Mouse (Mus musculus) olfactory bulb, adult 2 months (tissue): ENCODE results near the gene Ccdc88c. TPM values are rescaled to one million over a fixed set of nuclear protein-coding genes. Genes with fewer than 3 reads are reported as not detected.

Experiments used
- H3K27ac ChIP-seq: fragments of 200-500 bp; 2 replicates; pipeline ENCODE4 v1.5.1; 2012; ENCODE audit warnings: low read depth, low read length; ENCODE audit not compliant: insufficient read depth
- H3K4me1 ChIP-seq: fragments of 200-500 bp; 2 replicates; pipeline ENCODE4 v1.6.1; 2012; ENCODE audit warnings: low read length; ENCODE audit not compliant: control insufficient read depth, insufficient read depth
- H3K4me3 ChIP-seq: fragments of 200-500 bp; 2 replicates; pipeline ENCODE4 v1.5.1; 2012; ENCODE audit warnings: mild to moderate bottlenecking, low read depth, low read length, moderate library complexity; ENCODE audit not compliant: insufficient read depth
- CTCF ChIP-seq: fragments of 200-500 bp; IDR thresholded peaks from 2 replicates; pipeline ENCODE4 v1.5.1; 2012; ENCODE audit warnings: low read depth, mild to moderate bottlenecking, low read length, moderate library complexity; ENCODE audit not compliant: insufficient read depth
- POLR2A ChIP-seq: fragments of 200-500 bp; IDR thresholded peaks from 2 replicates; pipeline ENCODE4 v1.6.1; 2012; ENCODE audit warnings: mild to moderate bottlenecking, low read depth, low read length, moderate library complexity; ENCODE audit not compliant: insufficient read depth
- WGBS: fragments of 180-500 bp; shearing (Covaris S2); methylation state at CpG from one replicate; pipeline ENCODE4 v1.1.7; 2018; 5-methylcytosine and 5-hydroxymethylcytosine counted together
- polyA plus RNA-seq: library from polyadenylated mRNA; stranded (reverse); fragments of >200 nt; gene quantifications from 2 replicates; pipeline ENCODE4 v1.2.4, GENCODE M21; 2012; ENCODE audit warnings: low replicate concordance; ENCODE audit not compliant: missing spikeins, insufficient read depth, insufficient read length

Ccdc88c gene
- polyA plus RNA-seq, 1 experiment, result 56.2 TPM

- Histone ChIP-seq H3K27ac (no peak overlapping the region), H3K4me1 (no peaks in the 10 kb centered on the region), H3K4me3 (no peak overlapping the region)
- TF ChIP-seq CTCF (no peak), POLR2A (no peak)
- 89% methylated on average over 4 of the region's 4 CpGs for WGBS
Observed at GRCm38 (mm10) chr12:100936737-100937136, 92.1 kb downstream of the Ccdc88c start.

GRCm38 (mm10) chr12:100936116-100936515 is 92.7 kb downstream of the Ccdc88c start:
- WGBS, result 8% methylated on average over 2 of the region's 2 CpGs
- TF ChIP-seq POLR2A, result no peak
- TF ChIP-seq CTCF, result peak; percentile 49; the same call in 1 of the 2 replicates
- no peak overlapping the region for H3K4me3 ChIP-seq
- no peak overlapping the region for H3K27ac ChIP-seq
- H3K4me1 ChIP-seq, result no peaks in the 10 kb centered on the region

- TF ChIP-seq POLR2A, result no peak
- no peak for TF ChIP-seq CTCF
- no peak overlapping the region for H3K27ac ChIP-seq
- WGBS, result 82% methylated on average over 5 of the region's 5 CpGs
- H3K4me3 ChIP-seq, result no peak overlapping the region
- no peaks in the 10 kb centered on the region for H3K4me1 ChIP-seq
Observed at GRCm38 (mm10) chr12:100934796-100935195, 94.1 kb downstream of the Ccdc88c start.

- H3K4me3 ChIP-seq, result no peak overlapping the region
- TF ChIP-seq POLR2A (no peak), CTCF (no peak)
- no peak overlapping the region for H3K27ac ChIP-seq
- 94% methylated on average over 14 of the region's 14 CpGs for WGBS
- H3K4me1 ChIP-seq, result no peaks in the 10 kb centered on the region
Observed at GRCm38 (mm10) chr12:100931653-100932052, 97.2 kb downstream of the Ccdc88c start.

- Histone ChIP-seq H3K4me3 (no peak overlapping the region), H3K4me1 (peaks cover 5% of the 10 kb centered on the region; the same call in 1 of the 2 replicates), H3K27ac (no peak overlapping the region)
- WGBS, result 94% methylated on average over 9 of the region's 9 CpGs
- TF ChIP-seq CTCF (no peak), POLR2A (no peak)
Observed at GRCm38 (mm10) chr12:100928286-100928685, 100.6 kb downstream of the Ccdc88c start.

- Histone ChIP-seq H3K4me3 (no peak overlapping the region), H3K4me1 (peaks cover 5% of the 10 kb centered on the region; the same call in 1 of the 2 replicates), H3K27ac (no peak overlapping the region)
- TF ChIP-seq POLR2A (no peak), CTCF (no peak)
- WGBS, result 37% methylated on average over 14 of the region's 14 CpGs
Observed at GRCm38 (mm10) chr12:100925644-100926619, 102.9 kb downstream of the Ccdc88c start.

GRCm38 (mm10) chr12:100924646-100925339 is 104.1 kb downstream of the Ccdc88c start:
- Histone ChIP-seq H3K4me1 (peaks cover 5% of the 10 kb centered on the region; the same call in 1 of the 2 replicates), H3K27ac (no peak overlapping the region), H3K4me3 (no peak overlapping the region)
- TF ChIP-seq CTCF, result no peak
- TF ChIP-seq POLR2A, result no peak
- WGBS, result 87% methylated on average over 15 of the region's 15 CpGs

- Histone ChIP-seq H3K4me3 (no peak overlapping the region), H3K27ac (no peak overlapping the region), H3K4me1 (peaks cover 11% of the 10 kb centered on the region)
- 80% methylated on average over 12 of the region's 12 CpGs for WGBS
- TF ChIP-seq CTCF (no peak), POLR2A (no peak)
Observed at GRCm38 (mm10) chr12:100910731-100911130, 118.1 kb downstream of the Ccdc88c start.

GRCm38 (mm10) chr12:100909765-100910164 is 119.1 kb downstream of the Ccdc88c start:
- no peak overlapping the region for H3K27ac ChIP-seq
- H3K4me3 ChIP-seq, result no peak overlapping the region
- WGBS, result 61% methylated on average over 6 of the region's 6 CpGs
- TF ChIP-seq POLR2A (no peak), CTCF (no peak)
- peaks cover 11% of the 10 kb centered on the region for H3K4me1 ChIP-seq
